Comparison of ENCODE assay signal across 8 mouse cellular contexts in the genomic region with DNA sequence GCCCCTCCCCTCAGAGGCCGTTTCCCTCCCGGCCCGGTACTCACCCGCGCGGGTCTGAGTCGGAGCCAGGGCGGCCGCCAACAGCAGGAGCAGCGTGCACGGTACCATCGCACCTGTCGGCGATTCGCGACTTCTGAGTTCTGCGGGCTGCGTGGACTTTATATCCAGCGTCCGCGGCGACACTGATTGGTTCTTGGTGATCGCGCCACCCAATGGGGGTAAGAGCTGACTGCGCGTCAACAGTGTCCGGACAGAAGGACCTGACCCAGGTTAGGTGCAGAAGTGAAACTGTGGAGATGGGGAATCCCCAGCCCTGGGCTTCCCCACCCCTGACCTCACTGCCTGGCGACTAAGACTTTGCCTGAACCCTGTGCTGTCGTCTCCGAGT. TPM values are rescaled to one million over a fixed set of nuclear protein-coding genes. Genes with fewer than 3 reads are reported as not detected.
A peak's percentile ranks its signal among the peaks of the same experiment; 100 is the strongest.
DNase-seq lines count a peak whose midpoint lies in the region; ATAC-seq lines count a peak whose summit lies in the region.

H2-K1 (minus strand) TSS at position 198 of the 388 bp plus-strand sequence.

- peak; percentile 96 for ATAC-seq in megakaryocyte, adult 5-6 weeks (ENCODE audit: poor library complexity, severe bottlenecking)

- intact Hi-C loops in gastrocnemius, postnatal 14 days (cut with DNase I; ENCODE audit: low total_unique reads): no loop called here

- peak; percentile 87 to 91 for DNase-seq in adrenal gland, adult 18-20 months (ENCODE audit: low spot score in 2 of 2)
- peak; percentile 78 for DNase-seq in embryo, embryonic 11 days
- DNase-seq in gastrocnemius, postnatal 14 days: peak; percentile 87
- DNase-seq in induced T-regulatory cell, adult 2 months (ENCODE audit: low read depth): peak; percentile 99
- DNase-seq in left cerebral cortex, adult 8-10 months (ENCODE audit: low spot score in 2 of 2): peak; percentile 50 to 70
- peak; percentile 70 for DNase-seq in right cerebral cortex, postnatal 14 days
- DNase-seq in urinary bladder, postnatal 36 days (ENCODE audit: low spot score in 2 of 2): peak; percentile 91 to 93

RNA-seq across cellular contexts. Expression of gene H2-K1, which starts in this region (rescaled TPM):
- total RNA-seq in adrenal gland, adult 18-20 months (2021): 1,000 to 10,000 TPM in 1 of 2 experiments, 100 to 1,000 TPM in 1; 550 to 1,344 TPM
- total RNA-seq in gastrocnemius, postnatal 14 days (2021): 10 to 100 TPM; 26.5 to 40.1 TPM
- total RNA-seq in left cerebral cortex, adult 8-10 months (2022): 10 to 100 TPM; 31.2 to 66.9 (median 50.2) TPM
- total RNA-seq in megakaryocyte, adult 5-6 weeks (2015): 868 and 887 TPM in 2 replicates
- total RNA-seq in megakaryocyte, adult 5-6 weeks (2017): 668 and 686 TPM in 2 replicates

Comparison
In these comparisons a context has a peak if more than half of its experiments do, and no peak if none do; other contexts are left out.
1. Peak in every context shown above with its lines: DNase-seq and ATAC-seq.
2. RNA of gene H2-K1 (total RNA-seq): 550 to 1,344 TPM in adrenal gland, adult 18-20 months and 668 to 887 TPM in megakaryocyte, adult 5-6 weeks; 31.2 to 66.9 TPM in left cerebral cortex, adult 8-10 months and 26.5 to 40.1 TPM in gastrocnemius, postnatal 14 days; every median in the first group is over 4 times any median in the second.